Mouse (Mus musculus) forebrain, embryonic 11.5 days (tissue): Measurements from ENCODE around the gene Hydin. TPM values are rescaled to one million over a fixed set of nuclear protein-coding genes. Genes with fewer than 3 reads are reported as not detected.

Source experiments
- ATAC-seq: fragments of 200-750 bp; cut with Nextera tagmentation; replicated peaks from 2 replicates; pipeline ENCODE4 v1.8.0; 2017; ENCODE audit warnings: moderate TSS enrichment; ENCODE audit not compliant: low FRiP score
- DNase-seq: peaks from one replicate; pipeline ENCODE4 v3.0.0-alpha.2; 2017; ENCODE audit warnings: low spot score
- H3K27ac ChIP-seq: fragments of 300-500 bp; sonication (generic); 2 replicates; pipeline ENCODE4 v1.5.1; 2014; ENCODE audit warnings: low read depth, low read length
- H3K27me3 ChIP-seq: fragments of 300-500 bp; sonication (generic); 2 replicates; pipeline ENCODE4 v1.6.1; 2014; ENCODE audit warnings: mild to moderate bottlenecking, low read length, mixed read lengths; ENCODE audit not compliant: control insufficient read depth, insufficient read depth
- H3K36me3 ChIP-seq: fragments of 300-500 bp; sonication (generic); 2 replicates; pipeline ENCODE4 v1.6.1; 2014; ENCODE audit warnings: mild to moderate bottlenecking, low read length, moderate library complexity, mixed read lengths; ENCODE audit not compliant: control insufficient read depth, insufficient read depth
- H3K4me1 ChIP-seq: fragments of 300-500 bp; sonication (generic); replicated peaks from 2 replicates; pipeline ENCODE4 v1.6.1; 2014; ENCODE audit warnings: low read length, mixed read lengths; ENCODE audit not compliant: control insufficient read depth, insufficient read depth
- H3K4me2 ChIP-seq: fragments of 300-500 bp; sonication (generic); 2 replicates; pipeline ENCODE4 v1.6.1; 2014; ENCODE audit warnings: low read depth, mild to moderate bottlenecking, low read length, moderate library complexity, mixed read lengths; ENCODE audit not compliant: severe bottlenecking
- H3K4me3 ChIP-seq: fragments of 300-500 bp; sonication (generic); 2 replicates; pipeline ENCODE4 v1.5.1; 2014; ENCODE audit warnings: low read depth, low read length
- H3K9ac ChIP-seq: fragments of 300-500 bp; sonication (generic); 2 replicates; pipeline ENCODE4 v1.6.1; 2014; ENCODE audit warnings: low read length
- H3K9me3 ChIP-seq: fragments of 300-500 bp; sonication (generic); 2 replicates; pipeline ENCODE4 v1.6.1; 2016; ENCODE audit warnings: low read length, mixed read lengths; ENCODE audit not compliant: control insufficient read depth
- WGBS: fragments of 180-500 bp; shearing (Covaris S2); extraction: QIAGEN DNeasy Blood & Tissue Kit; methylation state at CpG from one replicate; pipeline ENCODE4 v1.1.7; 2014; 5-methylcytosine and 5-hydroxymethylcytosine counted together
- polyA plus RNA-seq: library from polyadenylated mRNA; unstranded; fragments of >200 nt; fragmentation: Nextera tagmentation; extraction: Ambion mirVana; gene quantifications from 2 replicates; pipeline ENCODE4 v1.2.1, GENCODE M21; 2014

Gene Hydin
- polyA plus RNA-seq, 1 experiment from 2014 or later: 0.15 TPM

- H3K4me2 ChIP-seq: no peak overlapping the region
- no peaks in the 10 kb centered on the region for H3K4me1 ChIP-seq
- no peak for DNase-seq
- no peak overlapping the region for H3K9ac ChIP-seq
- WGBS: 88% methylated on average over 5 of the region's 5 CpGs
- no peaks in the 10 kb centered on the region for H3K9me3 ChIP-seq
- H3K4me3 ChIP-seq: no peak overlapping the region
- H3K27me3 ChIP-seq: no peaks in the 10 kb centered on the region
- ATAC-seq: no peak
- H3K36me3 ChIP-seq: no peaks in the 10 kb centered on the region
- no peak overlapping the region for H3K27ac ChIP-seq
These were observed 224.3 kb downstream of the Hydin start for GRCm38 (mm10) chr8:110491118-110491517.

- Histone ChIP-seq H3K4me2 (no peak overlapping the region), H3K36me3 (no peaks in the 10 kb centered on the region), H3K4me1 (no peaks in the 10 kb centered on the region), H3K27ac (no peak overlapping the region), H3K4me3 (no peak overlapping the region), H3K9me3 (no peaks in the 10 kb centered on the region), H3K9ac (no peak overlapping the region), H3K27me3 (no peaks in the 10 kb centered on the region)
- 81% methylated on average over 9 of the region's 9 CpGs for WGBS
- DNase-seq (no peak), ATAC-seq (no peak)
These were observed 229.5 kb downstream of the Hydin start for GRCm38 (mm10) chr8:110496286-110496685.

GRCm38 (mm10) chr8:110500253-110500652 lies 233.5 kb downstream of the Hydin start:
- Histone ChIP-seq H3K27ac (no peak overlapping the region), H3K4me1 (no peaks in the 10 kb centered on the region), H3K9me3 (no peaks in the 10 kb centered on the region), H3K36me3 (no peaks in the 10 kb centered on the region), H3K4me2 (no peak overlapping the region), H3K4me3 (no peak overlapping the region), H3K9ac (no peak overlapping the region), H3K27me3 (no peaks in the 10 kb centered on the region)
- WGBS: 41% methylated on average over 9 of the region's 10 CpGs
- ATAC-seq: peak; percentile 73
- peak; percentile 70 for DNase-seq

GRCm38 (mm10) chr8:110500661-110501060 lies 233.9 kb downstream of the Hydin start:
- no peaks in the 10 kb centered on the region for H3K9me3 ChIP-seq
- no peak for ATAC-seq
- 77% methylated on average over 6 of the region's 6 CpGs for WGBS

GRCm38 (mm10) chr8:110501330-110501729 lies 234.6 kb downstream of the Hydin start:
- H3K27ac ChIP-seq: no peak overlapping the region
- H3K4me3 ChIP-seq: no peak overlapping the region
- ATAC-seq: no peak
- WGBS: 93% methylated on average over 4 of the region's 4 CpGs
- no peak overlapping the region for H3K9ac ChIP-seq
- no peak overlapping the region for H3K4me2 ChIP-seq
- H3K36me3 ChIP-seq: no peaks in the 10 kb centered on the region
- no peaks in the 10 kb centered on the region for H3K9me3 ChIP-seq
- no peaks in the 10 kb centered on the region for H3K27me3 ChIP-seq
- no peak for DNase-seq
- no peaks in the 10 kb centered on the region for H3K4me1 ChIP-seq

More at GRCm38 (mm10) chr8:110500661-110501060, 233.9 kb downstream of the Hydin start:
- H3K27me3 ChIP-seq: no peaks in the 10 kb centered on the region
- H3K4me2 ChIP-seq: no peak overlapping the region
- DNase-seq: no peak
- H3K4me3 ChIP-seq: no peak overlapping the region
- no peaks in the 10 kb centered on the region for H3K36me3 ChIP-seq
- no peak overlapping the region for H3K9ac ChIP-seq
- H3K27ac ChIP-seq: no peak overlapping the region
- H3K4me1 ChIP-seq: no peaks in the 10 kb centered on the region

GRCm38 (mm10) chr8:110502880-110503279 lies 236.1 kb downstream of the Hydin start:
- Histone ChIP-seq H3K36me3 (no peaks in the 10 kb centered on the region), H3K4me1 (no peaks in the 10 kb centered on the region), H3K27me3 (no peaks in the 10 kb centered on the region), H3K9ac (no peak overlapping the region), H3K4me3 (no peak overlapping the region), H3K9me3 (no peaks in the 10 kb centered on the region), H3K27ac (no peak overlapping the region), H3K4me2 (no peak overlapping the region)
- 20% methylated on average over 10 of the region's 10 CpGs for WGBS
- DNase-seq (no peak), ATAC-seq (no peak)

GRCm38 (mm10) chr8:110508766-110509165 lies 242.0 kb downstream of the Hydin start:
- no peak overlapping the region for H3K27ac ChIP-seq

GRCm38 (mm10) chr8:110519790-110520189 lies 253.0 kb downstream of the Hydin start:
- 81% methylated on average over 7 of the region's 7 CpGs for WGBS
- no peak overlapping the region for H3K9ac ChIP-seq

More at GRCm38 (mm10) chr8:110508766-110509165, 242.0 kb downstream of the Hydin start:
- no peak overlapping the region for H3K4me2 ChIP-seq
- DNase-seq: no peak
- no peak overlapping the region for H3K9ac ChIP-seq
- ATAC-seq: no peak
- no peaks in the 10 kb centered on the region for H3K27me3 ChIP-seq
- H3K36me3 ChIP-seq: no peaks in the 10 kb centered on the region
- H3K9me3 ChIP-seq: no peaks in the 10 kb centered on the region
- 68% methylated on average over 3 of the region's 3 CpGs for WGBS
- H3K4me3 ChIP-seq: no peak overlapping the region
- H3K4me1 ChIP-seq: no peaks in the 10 kb centered on the region

GRCm38 (mm10) chr8:110521851-110522250 lies 255.1 kb downstream of the Hydin start:
- ATAC-seq (no peak), DNase-seq (no peak)
- Histone ChIP-seq H3K4me2 (no peak overlapping the region), H3K36me3 (no peaks in the 10 kb centered on the region), H3K27me3 (no peaks in the 10 kb centered on the region), H3K27ac (no peak overlapping the region), H3K4me3 (no peak overlapping the region), H3K4me1 (no peaks in the 10 kb centered on the region), H3K9me3 (no peaks in the 10 kb centered on the region), H3K9ac (no peak overlapping the region)
- 93% methylated on average over 12 of the region's 12 CpGs for WGBS

More at GRCm38 (mm10) chr8:110519790-110520189, 253.0 kb downstream of the Hydin start:
- DNase-seq (no peak), ATAC-seq (no peak)
- H3K27me3 ChIP-seq: no peaks in the 10 kb centered on the region
- no peaks in the 10 kb centered on the region for H3K4me1 ChIP-seq
- no peaks in the 10 kb centered on the region for H3K36me3 ChIP-seq
- H3K4me2 ChIP-seq: no peak overlapping the region
- no peaks in the 10 kb centered on the region for H3K9me3 ChIP-seq
- no peak overlapping the region for H3K27ac ChIP-seq
- no peak overlapping the region for H3K4me3 ChIP-seq
